Mouse (Mus musculus) heart, embryonic 16.5 days (tissue): Measurements from ENCODE around the gene Adgrg3. TPM values are rescaled to one million over a fixed set of nuclear protein-coding genes. Genes with fewer than 3 reads are reported as not detected.

Experiments
- ATAC-seq: fragments of 200-750 bp; cut with Nextera tagmentation; replicated peaks from 2 replicates; pipeline ENCODE4 v1.8.0; 2017; ENCODE audit warnings: moderate number of reproducible peaks; ENCODE audit not compliant: insufficient read depth, low FRiP score; ENCODE audit errors: extremely low read depth
- H3K27ac ChIP-seq: fragments of 300-500 bp; sonication (generic); 2 replicates; pipeline ENCODE4 v1.5.1; 2014; ENCODE audit warnings: mild to moderate bottlenecking, low read length, control low read depth, moderate library complexity
- H3K27me3 ChIP-seq: fragments of 300-500 bp; sonication (generic); 2 replicates; pipeline ENCODE4 v1.6.1; 2014; ENCODE audit warnings: low read length, mixed read lengths; ENCODE audit not compliant: control insufficient read depth, insufficient read depth
- H3K36me3 ChIP-seq: fragments of 300-500 bp; sonication (generic); 2 replicates; pipeline ENCODE4 v1.6.1; 2014; ENCODE audit not compliant: control insufficient read depth, insufficient read depth
- H3K4me1 ChIP-seq: fragments of 300-500 bp; sonication (generic); 2 replicates; pipeline ENCODE4 v1.6.1; 2014; ENCODE audit warnings: low read length, mixed read lengths; ENCODE audit not compliant: control insufficient read depth, insufficient read depth
- H3K4me2 ChIP-seq: fragments of 300-500 bp; sonication (generic); 2 replicates; pipeline ENCODE4 v1.6.1; 2014; ENCODE audit warnings: low read depth, mild to moderate bottlenecking, control low read depth, low read length
- H3K4me3 ChIP-seq: fragments of 300-500 bp; sonication (generic); 2 replicates; pipeline ENCODE4 v1.5.1; 2014; ENCODE audit warnings: mild to moderate bottlenecking, control low read depth, low read length
- H3K9ac ChIP-seq: fragments of 300-500 bp; sonication (generic); 2 replicates; pipeline ENCODE4 v1.6.1; 2014; ENCODE audit warnings: low read length, control low read depth
- H3K9me3 ChIP-seq: fragments of 300-500 bp; sonication (generic); replicated peaks from 2 replicates; pipeline ENCODE4 v1.6.1; 2016; ENCODE audit warnings: low read length; ENCODE audit not compliant: control insufficient read depth
- WGBS: fragments of 180-500 bp; shearing (Covaris S2); extraction: QIAGEN DNeasy Blood & Tissue Kit; methylation state at CpG from one replicate; pipeline ENCODE4 v1.1.7; 2014; 5-methylcytosine and 5-hydroxymethylcytosine counted together
- polyA plus RNA-seq: library from polyadenylated mRNA; unstranded; fragments of >200 nt; fragmentation: Nextera tagmentation; extraction: Ambion mirVana; gene quantifications from 2 replicates; pipeline ENCODE4 v1.2.1, GENCODE M21; 2015

The Adgrg3 gene
- polyA plus RNA-seq, 1 experiment from 2014 or later: 5.2 TPM

DNA sequence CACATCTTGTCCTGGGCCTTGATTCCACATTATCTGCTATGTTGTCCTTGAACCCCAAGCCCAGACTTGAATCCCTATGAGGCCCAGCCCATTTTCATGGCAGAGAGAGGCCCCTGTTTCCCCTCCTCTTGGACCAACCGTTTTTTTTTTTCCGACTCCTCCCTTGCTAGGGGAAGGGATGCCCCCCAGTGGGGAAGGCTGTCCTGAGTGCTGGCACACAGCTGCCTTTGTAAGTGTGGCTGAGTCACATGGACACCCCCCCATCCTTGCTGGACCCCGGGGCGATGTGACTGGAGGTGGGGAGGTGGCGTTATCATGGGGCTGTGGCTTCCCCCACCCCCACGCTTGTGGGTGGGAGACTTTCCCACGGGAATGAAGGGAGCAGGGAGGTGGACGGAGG lies 36.5 kb upstream of the Adgrg3 start:
- 50% methylated on average over 8 of the region's 8 CpGs for WGBS
- H3K4me3 ChIP-seq: no peak overlapping the region
- no peak overlapping the region for H3K27ac ChIP-seq
- no peak overlapping the region for H3K9ac ChIP-seq
- H3K27me3 ChIP-seq: peaks cover 6% of the 10 kb centered on the region
- H3K9me3 ChIP-seq: no peaks in the 10 kb centered on the region
- no peak for ATAC-seq
- peaks cover 33% of the 10 kb centered on the region for H3K4me1 ChIP-seq
- H3K36me3 ChIP-seq: no peaks in the 10 kb centered on the region
- H3K4me2 ChIP-seq: 0 out of 2 replicates have a peak overlapping the region, but pooled peaks have one; percentile 13

DNA sequence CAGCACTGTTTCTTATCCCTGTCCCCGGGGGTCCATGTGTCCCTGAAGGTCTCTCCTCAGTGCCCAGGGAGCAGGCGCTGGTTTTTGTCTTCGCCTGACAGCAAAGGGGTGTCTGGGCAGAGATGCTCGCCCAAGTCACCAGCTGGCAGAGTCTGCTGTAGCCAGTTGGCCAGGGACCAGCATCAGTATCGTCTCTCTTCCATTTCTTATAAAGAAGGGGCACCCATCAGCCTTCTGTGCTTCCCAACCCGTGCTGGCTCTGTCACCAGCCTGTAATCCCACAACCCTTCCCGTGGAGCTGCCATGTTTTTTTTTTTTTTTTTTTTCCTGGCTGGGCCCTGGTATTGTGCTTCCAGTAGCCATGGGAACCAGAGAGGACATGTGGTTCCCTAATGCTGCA lies 35.6 kb upstream of the Adgrg3 start:
- WGBS: 63% methylated on average over 7 of the region's 7 CpGs
- H3K9ac ChIP-seq: no peak overlapping the region
- no peak for ATAC-seq
- H3K27ac ChIP-seq: no peak overlapping the region
- peaks cover 37% of the 10 kb centered on the region for H3K4me1 ChIP-seq
- H3K4me2 ChIP-seq: no peak overlapping the region
- H3K4me3 ChIP-seq: no peak overlapping the region
- no peaks in the 10 kb centered on the region for H3K9me3 ChIP-seq
- H3K27me3 ChIP-seq: peaks cover 6% of the 10 kb centered on the region; the same call in 1 of the 2 replicates
- no peaks in the 10 kb centered on the region for H3K36me3 ChIP-seq

DNA sequence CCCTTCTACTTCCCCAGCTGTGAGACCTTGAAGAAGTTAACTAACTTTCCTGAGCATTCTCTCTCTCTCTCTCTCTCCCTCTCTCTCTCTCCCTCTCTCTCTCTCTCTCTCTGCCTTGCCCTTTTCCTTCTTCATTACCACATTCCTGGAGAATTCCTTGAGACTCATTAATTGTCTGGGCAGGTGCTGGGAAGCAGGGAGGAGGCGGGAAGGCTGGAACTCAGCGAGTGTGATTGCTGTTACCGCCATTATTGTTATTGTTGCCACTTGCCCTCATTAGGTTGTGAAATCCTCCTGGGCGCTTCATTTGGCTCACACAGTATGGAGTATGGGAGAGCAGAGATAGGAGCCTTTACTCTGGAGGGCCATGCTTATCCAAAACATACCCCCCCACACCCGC lies 34.3 kb upstream of the Adgrg3 start:
- ATAC-seq: no peak
- H3K9ac ChIP-seq: no peak overlapping the region

DNA sequence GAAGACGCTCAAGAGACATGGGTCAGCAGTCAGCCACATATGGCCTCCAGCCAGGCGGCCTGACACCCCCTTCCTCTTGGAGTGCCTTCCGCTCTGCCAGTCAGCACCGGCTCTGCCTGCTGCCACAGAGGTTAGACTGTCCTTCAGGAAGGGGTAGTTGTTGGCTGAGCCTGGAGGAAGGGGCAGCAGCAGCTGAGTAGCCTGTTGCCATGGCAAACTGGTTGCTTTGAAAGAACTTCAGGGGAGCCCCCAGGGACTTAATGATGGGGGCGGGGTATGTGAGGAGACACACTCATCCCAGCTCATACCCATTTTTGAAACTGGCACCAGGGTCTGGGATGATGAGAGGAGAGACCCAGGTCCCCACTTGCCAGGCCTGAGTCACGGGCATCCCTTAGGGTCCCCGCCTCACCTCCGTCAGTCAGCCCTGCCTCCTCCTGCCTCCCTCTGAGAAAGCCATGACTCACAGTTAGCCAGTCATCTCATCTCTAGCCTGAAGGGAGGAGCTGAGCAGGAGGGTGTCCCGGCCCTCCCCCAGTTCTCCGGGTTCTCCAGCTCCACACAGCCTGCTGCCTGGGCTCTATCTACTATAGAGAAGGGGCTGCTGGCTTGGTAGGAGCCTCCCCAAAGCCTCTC lies 33.5 kb upstream of the Adgrg3 start:
- peaks cover 39% of the 10 kb centered on the region for H3K4me1 ChIP-seq
- H3K27ac ChIP-seq: peak overlapping the region; percentile 69
- WGBS: 22% methylated on average over 10 of the region's 10 CpGs
- no peaks in the 10 kb centered on the region for H3K27me3 ChIP-seq
- H3K4me3 ChIP-seq: peak overlapping the region; percentile 22
- H3K9ac ChIP-seq: peak overlapping the region; percentile 53
- H3K9me3 ChIP-seq: no peaks in the 10 kb centered on the region
- H3K4me2 ChIP-seq: peak overlapping the region; percentile 50
- ATAC-seq: peak; percentile 61
- no peaks in the 10 kb centered on the region for H3K36me3 ChIP-seq

More for the DNA sequence above, 34.3 kb upstream of the Adgrg3 start:
- Histone ChIP-seq H3K4me2 (peak overlapping the region; percentile 50; the same call in 1 of the 2 replicates), H3K27me3 (0 out of 2 replicates have a peak, but pooled peaks cover 3% of the 10 kb centered on the region), H3K4me1 (peaks cover 39% of the 10 kb centered on the region), H3K36me3 (no peaks in the 10 kb centered on the region), H3K27ac (no peak overlapping the region; the same call in 1 of the 2 replicates), H3K4me3 (no peak overlapping the region), H3K9me3 (no peaks in the 10 kb centered on the region)
- 22% methylated on average over 5 of the region's 5 CpGs for WGBS

DNA sequence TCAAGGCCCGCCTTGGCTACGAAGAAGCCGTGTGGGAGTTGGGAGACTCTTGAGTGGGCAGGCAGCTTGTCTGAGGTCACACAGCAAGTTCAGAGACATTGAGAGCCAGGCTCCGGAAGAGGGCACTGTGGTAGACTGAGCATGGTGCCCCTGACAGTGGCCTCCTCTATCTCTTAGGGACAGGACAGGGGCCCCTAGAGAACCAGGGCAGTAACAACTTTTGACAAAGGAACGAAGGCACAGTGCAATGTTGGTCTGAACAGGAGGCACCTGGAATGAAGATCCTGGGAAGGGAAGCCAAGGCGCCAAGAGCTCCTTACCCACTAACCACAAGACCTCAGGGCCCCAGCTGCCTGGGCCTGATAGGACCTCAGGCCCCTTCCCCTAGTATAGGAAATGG lies 32.5 kb upstream of the Adgrg3 start:
- Histone ChIP-seq H3K9me3 (no peaks in the 10 kb centered on the region), H3K27me3 (no peaks in the 10 kb centered on the region), H3K27ac (no peak overlapping the region), H3K4me2 (peak overlapping the region; percentile 50; the same call in 1 of the 2 replicates), H3K4me1 (peaks cover 39% of the 10 kb centered on the region), H3K36me3 (no peaks in the 10 kb centered on the region), H3K9ac (peak overlapping the region; percentile 26; the same call in 1 of the 2 replicates), H3K4me3 (peak overlapping the region; percentile 22)
- WGBS: 72% methylated on average over 6 of the region's 6 CpGs
- no peak; the same call in 1 of the 2 replicates for ATAC-seq

DNA sequence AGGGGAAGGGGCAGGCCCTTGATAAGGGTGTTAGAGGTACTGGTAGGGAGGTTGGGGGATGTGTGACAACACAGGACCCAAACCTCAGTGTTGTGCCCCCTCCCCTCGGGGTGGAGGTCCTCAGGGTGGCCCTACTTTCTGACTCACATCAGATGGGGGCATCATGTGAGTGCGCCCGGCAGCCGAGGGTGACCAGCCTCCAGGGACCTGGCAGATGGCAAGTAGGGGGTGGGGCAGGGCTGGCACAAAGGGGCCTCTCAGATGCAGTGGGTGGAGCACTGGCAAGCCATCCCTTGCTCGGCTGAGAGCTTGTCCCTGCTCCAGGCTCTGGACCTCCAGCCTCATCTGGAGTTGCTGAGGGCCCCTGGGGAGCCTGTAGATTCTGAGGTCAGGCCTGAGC lies 30.8 kb upstream of the Adgrg3 start:
- H3K4me2 ChIP-seq: peak overlapping the region; percentile 42
- 42% methylated on average over 5 of the region's 5 CpGs for WGBS

DNA sequence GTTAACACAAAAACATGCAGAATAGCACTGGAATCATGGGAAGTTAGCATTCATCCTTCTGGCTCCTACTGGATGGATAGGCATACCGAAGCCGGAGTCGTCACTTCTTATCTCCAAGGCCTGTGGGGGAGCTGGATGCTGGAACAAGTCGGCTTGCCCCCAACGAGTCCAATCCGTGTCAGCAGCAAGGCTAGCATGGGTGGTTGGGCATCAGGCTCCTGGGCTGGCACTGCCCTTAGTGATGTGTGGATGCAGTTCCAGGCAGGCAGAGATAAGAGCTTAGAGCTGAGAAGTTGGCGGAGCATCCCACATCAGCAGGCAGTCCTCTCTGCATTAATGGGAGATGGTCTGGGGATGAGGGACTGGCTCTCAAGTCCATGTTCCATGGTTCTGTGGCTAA lies 29.9 kb upstream of the Adgrg3 start:
- Histone ChIP-seq H3K4me1 (peaks cover 48% of the 10 kb centered on the region), H3K27me3 (no peaks in the 10 kb centered on the region), H3K9ac (0 out of 2 replicates have a peak overlapping the region, but pooled peaks have one; percentile 39), H3K4me3 (no peak overlapping the region), H3K36me3 (no peaks in the 10 kb centered on the region), H3K4me2 (peak overlapping the region; percentile 42; the same call in 1 of the 2 replicates), H3K27ac (no peak overlapping the region), H3K9me3 (no peaks in the 10 kb centered on the region)
- WGBS: 48% methylated on average over 7 of the region's 7 CpGs
- no peak for ATAC-seq

More for the DNA sequence above, 30.8 kb upstream of the Adgrg3 start:
- peak overlapping the region; percentile 39 for H3K9ac ChIP-seq
- H3K27ac ChIP-seq: no peak overlapping the region
- H3K4me1 ChIP-seq: peaks cover 39% of the 10 kb centered on the region
- ATAC-seq: no peak
- H3K4me3 ChIP-seq: peak overlapping the region; percentile 23
- H3K27me3 ChIP-seq: no peaks in the 10 kb centered on the region
- H3K36me3 ChIP-seq: no peaks in the 10 kb centered on the region
- no peaks in the 10 kb centered on the region for H3K9me3 ChIP-seq

DNA sequence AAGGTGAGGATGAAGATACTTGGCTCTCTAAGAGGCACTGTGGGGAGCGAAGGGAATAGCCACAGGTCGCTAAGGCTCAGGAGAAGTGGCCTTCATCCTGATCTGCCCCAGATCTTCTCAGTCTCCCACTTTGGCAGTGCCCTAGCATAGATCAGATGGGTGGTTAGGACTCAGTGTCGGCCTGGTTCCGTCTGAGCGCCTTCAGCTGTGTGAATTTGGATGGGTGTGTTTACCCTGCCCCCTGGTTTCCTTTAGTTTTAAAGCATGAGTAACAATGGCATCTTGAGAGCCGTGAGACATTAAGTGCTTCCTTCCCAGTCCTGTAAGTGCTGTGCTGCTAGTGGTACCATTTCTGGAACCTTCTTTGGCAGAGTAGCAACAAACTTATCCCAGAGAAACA lies 28.9 kb upstream of the Adgrg3 start:
- H3K4me2 ChIP-seq: no peak overlapping the region
- no peak overlapping the region for H3K27ac ChIP-seq
- WGBS: 85% methylated on average over 6 of the region's 6 CpGs
- ATAC-seq: no peak
- H3K9ac ChIP-seq: no peak overlapping the region
- no peak overlapping the region for H3K4me3 ChIP-seq
- no peaks in the 10 kb centered on the region for H3K36me3 ChIP-seq
- H3K9me3 ChIP-seq: no peaks in the 10 kb centered on the region
- no peaks in the 10 kb centered on the region for H3K27me3 ChIP-seq
- H3K4me1 ChIP-seq: peaks cover 46% of the 10 kb centered on the region

DNA sequence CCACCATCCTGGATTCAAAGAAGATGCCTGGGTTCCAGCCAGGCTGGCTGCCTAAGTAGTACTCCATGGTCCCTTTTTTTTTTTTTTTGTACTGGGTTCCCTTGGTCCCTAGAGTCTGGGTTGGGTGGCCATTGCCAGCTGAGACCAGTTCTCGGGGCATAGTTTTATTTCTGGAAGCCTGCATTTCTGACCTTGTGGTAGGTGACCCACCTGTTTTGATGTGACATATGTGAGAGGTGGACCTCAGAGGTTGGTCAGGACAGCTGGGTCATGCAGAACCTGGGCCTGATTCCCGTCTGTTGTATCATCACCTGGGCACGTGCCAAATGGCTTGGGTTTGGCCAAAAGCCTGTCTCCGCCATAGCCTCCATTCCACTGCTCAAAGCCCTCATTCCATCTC lies 27.8 kb upstream of the Adgrg3 start:
- no peaks in the 10 kb centered on the region for H3K27me3 ChIP-seq

More for the DNA sequence above, 27.8 kb upstream of the Adgrg3 start:
- H3K4me1 ChIP-seq: peaks cover 49% of the 10 kb centered on the region
- H3K27ac ChIP-seq: no peak overlapping the region
- no peak for ATAC-seq
- no peaks in the 10 kb centered on the region for H3K9me3 ChIP-seq
- no peaks in the 10 kb centered on the region for H3K36me3 ChIP-seq
- H3K4me2 ChIP-seq: no peak overlapping the region
- 88% methylated on average over 4 of the region's 4 CpGs for WGBS
- H3K4me3 ChIP-seq: no peak overlapping the region
- H3K9ac ChIP-seq: no peak overlapping the region
